Mouse (Mus musculus) neutrophil, adult 83 days (primary cell): Measurements from ENCODE around the gene Mapk6. TPM values are rescaled to one million over a fixed set of nuclear protein-coding genes. Genes with fewer than 3 reads are reported as not detected.

Experiments
- total RNA-seq, 2 experiments: library from RNA; stranded (reverse); gene quantifications; one replicate each; pipeline ENCODE4 v1.2.4; 2023

The Mapk6 gene
- total RNA-seq = 10 to 100 TPM; 46.0 to 49.1 TPM

GRCm38 (mm10) chr9:75409852-75410378, at the start of gene Mapk6:
Mapk6 (minus strand) TSS chr9:75410005.

GRCm38 (mm10) chr9:75440796-75441666, 31.2 kb upstream of the Mapk6 start, which contains the start of gene Leo1:
Leo1 (plus strand) TSS chr9:75441524.

GRCm38 (mm10) chr9:75347458-75347857, 62.3 kb downstream of the Mapk6 start, which contains the start of gene Bcl2l10:
Bcl2l10 (plus strand) TSS chr9:75347758.

Other genes with a start within 250 kb of the Mapk6 start
- under 1 TPM in 1 of 2 experiments, not detected in 1; 0.09 TPM for gene Myo5c, start 178.0 kb downstream of the Mapk6 start, total RNA-seq
- 1 to 10 TPM in 1 of 2 experiments, under 1 TPM in 1; 0.59 to 1.3 TPM for gene Gnb5, start 103.7 kb downstream of the Mapk6 start, total RNA-seq
- not detected for gene Bcl2l10, start 62.2 kb downstream of the Mapk6 start, total RNA-seq
- gene Leo1, start 31.5 kb upstream of the Mapk6 start, total RNA-seq = 10 to 100 TPM; 12.9 to 13.0 TPM
- 10 to 100 TPM; 83.1 to 93.6 TPM for gene Tmod3, start 149.7 kb upstream of the Mapk6 start, total RNA-seq
- gene Tmod2, start 201.3 kb upstream of the Mapk6 start, total RNA-seq = not detected
- gene Lysmd2, start 215.7 kb upstream of the Mapk6 start, total RNA-seq = not detected